Mouse (Mus musculus): ENCODE results near the gene Nup93. TPM values are rescaled to one million over a fixed set of nuclear protein-coding genes. Genes with fewer than 3 reads are reported as not detected.

Nup93 gene
- polyA plus RNA-seq (2017; shearing (Covaris generic)): 42.7 TPM

DNA sequence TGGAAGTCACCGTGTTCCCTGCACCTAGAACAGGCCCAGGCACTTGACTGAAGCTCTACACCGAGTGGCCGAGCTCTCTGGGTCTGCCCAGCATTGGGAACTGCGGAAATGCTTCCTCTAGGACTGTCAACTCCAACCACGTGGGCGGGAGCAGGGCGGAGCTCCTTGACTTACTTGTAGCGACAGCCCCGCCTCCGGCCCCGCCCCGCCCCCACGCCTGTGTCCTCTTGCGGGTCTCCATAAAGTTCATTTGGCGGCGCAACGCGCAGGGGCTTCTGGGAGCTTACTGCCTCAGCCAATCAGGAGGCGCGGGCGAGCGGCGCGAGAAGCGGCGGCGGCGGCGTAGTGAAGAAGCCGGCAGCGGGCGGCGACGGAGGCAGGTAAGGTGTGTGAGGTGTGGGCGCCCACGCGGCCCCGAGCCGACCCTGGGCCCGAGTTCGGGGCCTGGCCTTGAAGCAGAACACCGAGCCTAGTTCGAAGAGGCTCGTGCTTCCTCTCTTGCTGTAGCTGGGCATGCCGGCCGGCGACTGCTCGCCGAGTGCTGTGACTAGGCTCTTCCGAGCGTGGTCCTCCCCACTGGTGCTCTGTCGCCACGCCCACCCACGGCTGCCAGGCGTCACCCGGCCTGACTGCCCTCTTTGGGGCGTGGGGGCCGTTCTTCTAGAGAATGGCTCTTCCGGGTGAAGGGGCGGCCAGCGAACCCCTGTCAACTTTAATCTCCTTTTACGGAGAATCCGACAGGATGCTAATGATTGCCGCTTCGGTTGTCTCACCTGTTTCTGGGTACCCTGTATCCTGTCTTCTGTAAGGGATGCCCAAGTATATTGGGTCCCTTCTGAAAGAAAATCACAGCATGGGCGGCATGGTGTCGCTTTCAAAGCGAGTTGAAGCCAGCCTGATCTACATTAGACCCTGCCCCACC is at the start of gene Nup93:
Gene Nup93 (plus strand): TSS at position 313 of the 922 bp plus-strand sequence.

GRCm38 (mm10) chr8:94172075-94172808 is 42.1 kb upstream of the Nup93 start, which contains the start of gene Mt2:
TSS of gene Mt2 (plus strand) at chr8:94172664.

GRCm38 (mm10) chr8:94178857-94179712 is 35.3 kb upstream of the Nup93 start, which contains the start of gene Mt1:
TSS of gene Mt1 (plus strand) at chr8:94179082.

GRCm38 (mm10) chr8:94328932-94329728 is 114.8 kb downstream of the Nup93 start, which contains the start of gene Slc12a3:
TSS of gene Slc12a3 (plus strand) at chr8:94329201.

Other genes starting within 250 kb of the Nup93 start
- 14.2 TPM for gene Amfr, start 201.7 kb upstream of the Nup93 start, polyA plus RNA-seq (2017; shearing (Covaris generic))
- 124 TPM for gene Nudt21, start 177.5 kb upstream of the Nup93 start, polyA plus RNA-seq (2017; shearing (Covaris generic))
- gene Ogfod1, start 177.4 kb upstream of the Nup93 start, polyA plus RNA-seq (2017; shearing (Covaris generic)): 19.5 TPM
- gene Bbs2, start 115.6 kb upstream of the Nup93 start, polyA plus RNA-seq (2017; shearing (Covaris generic)): 6.7 TPM
- not detected for gene Mt4, start 77.4 kb upstream of the Nup93 start, polyA plus RNA-seq (2017; shearing (Covaris generic))
- 1.5 TPM for gene Mt3, start 62.0 kb upstream of the Nup93 start, polyA plus RNA-seq (2017; shearing (Covaris generic))
- gene Mt2, start 41.9 kb upstream of the Nup93 start, polyA plus RNA-seq (2017; shearing (Covaris generic)): 0.57 TPM
- 5.1 TPM for gene Mt1, start 35.5 kb upstream of the Nup93 start, polyA plus RNA-seq (2017; shearing (Covaris generic))
- 0.17 TPM for gene Slc12a3, start 114.6 kb downstream of the Nup93 start, polyA plus RNA-seq (2017; shearing (Covaris generic))
- 147 TPM for gene Herpud1, start 171.9 kb downstream of the Nup93 start, polyA plus RNA-seq (2017; shearing (Covaris generic))
- gene Nlrc5, start 219.8 kb downstream of the Nup93 start, polyA plus RNA-seq (2017; shearing (Covaris generic)): 335 TPM

Data from activated CD4-positive, CD25-positive, alpha-beta regulatory T cell, adult 9 weeks (primary cell).